Mouse (Mus musculus) regulatory T cell (primary cell): ENCODE results near the gene Cdk14.

Experiments
- in situ Hi-C: fragments of 300-600 bp; cut with MboI, MseI; formaldehyde crosslinking; loops from one replicate; pipeline ENCODE4 v1.15.1; 2025; ENCODE audit warnings: high pct_unique_total_duplicates

Gene Cdk14

DNA sequence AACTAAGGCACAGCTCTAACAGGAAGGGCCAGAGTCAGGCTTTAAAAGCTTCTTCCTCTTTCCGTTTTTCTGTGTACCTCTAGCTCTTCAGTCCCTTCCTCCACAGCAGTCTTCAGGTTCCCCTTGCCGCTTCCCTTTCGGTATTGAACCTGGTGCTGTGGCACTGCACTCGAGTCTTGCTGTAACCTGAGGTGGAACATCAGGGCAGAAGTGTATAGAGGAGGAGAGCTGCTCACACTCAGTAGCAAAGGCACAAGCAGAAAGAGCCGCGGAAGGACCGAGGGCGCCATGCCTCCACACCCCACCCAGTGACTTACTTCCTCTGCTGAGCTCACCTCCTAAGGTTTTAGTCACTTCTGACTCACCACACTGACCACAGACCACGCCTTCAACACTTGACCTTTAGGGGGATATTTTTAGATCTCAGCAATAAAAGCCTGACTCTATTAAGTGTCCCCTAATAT, at the start of gene Cdk14:
Cdk14 (minus strand) TSS at position 321 of the 464 bp plus-strand sequence.
- in situ Hi-C loops: no loop called here

DNA sequence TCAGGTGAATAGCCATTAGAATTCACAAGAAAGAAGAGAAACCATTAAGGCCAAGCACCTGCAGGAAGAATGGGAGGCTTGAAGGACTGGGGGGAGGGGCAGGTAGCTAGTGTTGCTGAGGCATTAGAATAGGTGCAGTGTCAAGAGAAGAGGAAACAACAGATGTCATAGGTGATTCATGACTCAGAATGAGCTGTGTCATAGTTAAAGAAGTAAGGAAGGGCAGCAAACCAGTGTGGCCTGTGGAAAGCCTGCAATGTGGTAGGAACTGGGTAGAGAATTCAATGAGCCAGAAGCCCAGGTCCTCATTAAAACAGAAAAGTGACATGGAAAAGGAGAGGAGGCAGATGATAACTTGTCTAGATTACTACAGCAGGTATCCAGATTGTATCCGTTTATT, 45.1 kb upstream of the Cdk14 start:
- in situ Hi-C loops: no loop called here

DNA sequence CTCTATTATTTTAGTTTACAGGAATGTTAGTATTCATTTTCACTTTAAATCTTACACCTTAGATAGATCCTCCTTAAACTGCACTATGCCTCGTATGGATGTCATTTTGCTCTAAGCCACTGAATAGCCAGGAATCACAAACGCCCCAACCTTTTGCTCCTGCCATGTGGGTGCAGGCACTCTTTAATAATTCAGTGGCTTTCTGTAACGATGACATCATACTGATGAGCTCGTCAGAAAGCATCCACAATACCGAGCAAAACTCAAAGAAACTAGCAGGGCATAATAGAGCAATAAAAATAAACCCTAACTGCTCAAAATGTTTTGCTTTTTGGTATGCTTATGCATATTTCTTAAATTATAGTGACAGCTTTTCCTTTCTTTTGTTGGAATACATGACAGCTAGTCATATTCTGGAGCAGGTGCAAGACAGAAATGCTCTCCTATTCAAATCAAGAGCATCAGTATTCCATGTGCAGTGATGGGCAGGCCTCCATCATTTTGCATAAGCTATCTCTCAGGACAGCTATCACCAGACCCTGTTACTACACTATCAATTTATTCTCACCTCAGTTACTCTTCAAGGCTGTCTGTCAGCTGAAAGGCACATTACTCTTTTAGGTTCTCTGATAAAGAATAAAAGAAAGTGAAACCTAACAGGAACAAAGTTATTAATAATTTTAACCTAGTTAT, 11.8 kb upstream of the Cdk14 start:
- in situ Hi-C loops: no loop called here

DNA sequence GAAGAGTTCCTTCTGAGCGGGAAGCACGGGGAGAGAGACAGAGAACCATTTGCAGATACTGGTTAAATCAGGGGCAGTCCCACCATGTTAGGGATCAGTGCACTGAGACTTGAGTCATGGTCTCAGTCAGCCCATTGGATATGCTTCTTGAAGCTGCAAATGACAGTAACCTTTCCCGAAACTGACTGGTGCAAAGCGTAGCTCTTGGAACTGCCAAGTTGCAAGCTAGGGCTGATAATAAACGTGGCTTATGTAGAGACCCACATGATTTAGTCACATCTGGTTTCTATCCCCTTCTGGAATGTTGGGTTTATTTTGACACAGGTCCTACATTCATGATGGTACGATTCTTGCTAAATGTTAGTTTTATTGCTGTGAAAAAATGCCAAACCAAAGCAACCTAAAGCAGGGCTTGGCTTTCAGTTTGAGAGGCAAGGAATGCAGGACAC, 3.6 kb upstream of the Cdk14 start:
- in situ Hi-C loops: no loop called here

DNA sequence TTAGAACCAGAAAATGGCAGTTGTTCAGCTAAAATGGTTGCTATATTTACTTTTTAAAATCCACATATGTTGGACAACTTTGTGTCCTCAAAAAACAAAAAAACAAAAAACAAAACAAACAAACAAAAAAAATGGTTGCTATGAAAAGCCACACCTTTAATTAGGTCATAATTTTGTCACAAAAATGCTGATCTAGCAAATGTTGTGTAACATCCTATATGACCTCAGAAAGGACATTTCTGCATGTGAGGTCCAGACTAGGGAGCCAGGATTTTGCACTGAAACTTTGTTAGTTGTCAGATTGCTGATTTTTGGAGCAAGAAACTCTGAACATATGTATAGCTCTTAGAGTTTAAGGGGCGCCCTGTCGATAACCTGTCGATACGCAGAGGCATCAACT, 3.0 kb upstream of the Cdk14 start:
- in situ Hi-C loops: no loop called here

DNA sequence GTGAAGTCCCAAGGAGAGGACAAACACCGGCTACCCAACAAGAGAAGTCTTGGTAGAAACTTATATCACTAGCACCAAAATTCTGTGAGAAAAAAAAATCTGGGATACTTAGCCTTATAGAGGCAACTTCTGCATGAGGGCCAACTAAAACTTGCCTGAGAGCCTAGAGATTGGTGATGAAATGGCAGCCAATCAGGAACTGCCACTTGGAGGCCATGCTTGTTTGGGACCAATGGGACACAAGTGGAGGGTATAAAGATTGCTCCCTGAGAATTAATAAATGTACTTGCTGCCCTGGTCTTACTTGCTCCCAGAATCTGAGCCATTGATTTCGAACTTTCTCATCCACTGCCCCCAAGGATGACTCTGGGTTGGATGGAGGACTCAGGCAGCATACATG, 1.3 kb upstream of the Cdk14 start:
- in situ Hi-C loops: no loop called here

DNA sequence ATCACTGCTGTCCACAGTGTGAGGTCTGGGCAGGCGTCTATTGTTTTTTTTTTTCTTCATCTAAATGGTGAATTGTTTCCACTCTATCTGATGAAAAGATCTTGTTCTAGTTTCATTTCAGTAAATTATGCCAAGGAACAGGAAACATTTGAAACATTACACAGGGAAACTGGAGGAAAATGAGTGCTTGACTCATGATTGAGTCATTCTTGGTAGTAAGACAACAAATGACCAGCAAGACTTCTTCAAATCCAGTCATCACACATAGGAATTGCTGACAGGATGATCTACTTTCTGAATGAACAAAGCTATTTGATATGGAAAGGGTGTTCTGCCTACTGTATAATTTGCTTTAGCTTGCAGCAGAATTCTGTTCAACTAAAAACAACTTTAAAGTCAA, 859 bp downstream of the Cdk14 start:
- in situ Hi-C loops: no loop called here

DNA sequence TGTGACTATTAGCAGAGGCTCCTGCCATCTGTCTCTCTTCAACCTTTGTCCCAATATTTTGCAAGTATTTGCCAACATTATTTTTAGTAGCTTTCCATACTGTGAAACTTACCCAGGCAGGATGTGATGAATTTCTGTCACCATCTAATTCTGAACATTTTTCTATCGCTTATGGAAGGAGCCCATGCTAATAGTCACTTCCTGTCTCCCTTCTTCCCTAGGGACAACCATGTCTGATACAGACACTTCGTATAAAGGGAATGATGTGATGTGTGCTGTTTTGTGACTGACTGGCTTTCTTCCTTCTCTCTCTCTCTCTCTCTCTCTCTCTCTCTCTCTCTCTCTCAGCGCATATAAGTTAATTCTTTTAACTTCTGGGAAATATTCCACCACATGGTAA, 5.3 kb downstream of the Cdk14 start:
- in situ Hi-C loops: no loop called here

DNA sequence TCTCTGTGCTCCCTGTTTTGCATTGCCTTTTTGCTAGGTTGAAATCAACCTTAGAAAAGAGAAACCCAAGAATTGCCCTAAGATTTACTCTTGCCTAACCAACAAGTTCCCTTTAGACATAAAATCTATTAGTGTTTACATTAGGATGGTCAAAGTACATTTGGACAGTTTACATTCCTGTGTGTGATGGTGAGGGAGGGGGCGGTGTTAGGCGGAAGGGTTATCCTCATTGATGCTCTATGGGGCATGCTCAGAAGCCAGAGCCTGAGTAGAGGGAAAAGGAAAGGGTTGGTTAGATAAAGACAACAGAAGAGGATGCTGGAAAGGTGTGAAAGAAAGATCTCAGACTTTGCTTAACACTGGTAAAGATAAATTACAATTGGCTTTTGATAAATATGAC, 8.2 kb downstream of the Cdk14 start:
- in situ Hi-C loops: no loop called here

DNA sequence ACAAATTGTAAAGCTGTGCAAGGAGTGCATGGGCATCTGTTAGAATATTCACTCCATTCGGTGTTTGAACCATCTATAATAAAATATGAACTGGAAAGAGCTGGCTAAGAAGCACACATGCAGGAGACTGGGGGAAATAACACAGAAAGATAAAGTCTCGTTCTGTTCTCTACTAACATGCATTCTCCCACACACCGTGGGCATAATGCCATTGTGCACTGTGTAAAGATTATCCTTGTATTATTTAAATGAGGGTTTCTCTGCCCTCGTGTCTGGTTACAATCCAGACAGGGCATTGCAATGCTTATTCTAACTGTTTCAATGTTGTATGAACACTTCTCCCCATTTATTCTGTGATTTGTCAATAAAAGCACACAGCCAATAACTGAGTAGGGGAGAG, 18.1 kb downstream of the Cdk14 start:
- in situ Hi-C loops: no loop called here

DNA sequence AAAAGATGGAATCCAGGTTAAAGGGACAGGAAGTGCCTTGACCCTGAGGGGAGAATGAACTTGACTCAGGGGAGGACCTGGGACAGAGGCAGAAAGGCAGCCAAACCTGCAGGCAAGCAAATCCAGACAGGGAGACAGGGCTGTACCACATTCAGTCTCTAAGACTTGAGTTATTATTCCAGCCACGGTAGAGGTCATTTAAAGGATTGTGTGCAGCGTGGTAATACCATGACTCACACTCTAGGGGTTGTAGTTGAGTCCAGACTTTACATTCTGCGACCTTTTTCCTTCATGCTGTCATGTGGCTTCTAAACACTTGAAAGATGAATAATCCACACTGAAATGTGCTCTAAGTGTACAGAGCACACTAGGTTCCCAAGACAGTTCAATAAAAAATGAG, 27.3 kb downstream of the Cdk14 start:
- in situ Hi-C loops: no loop called here

DNA sequence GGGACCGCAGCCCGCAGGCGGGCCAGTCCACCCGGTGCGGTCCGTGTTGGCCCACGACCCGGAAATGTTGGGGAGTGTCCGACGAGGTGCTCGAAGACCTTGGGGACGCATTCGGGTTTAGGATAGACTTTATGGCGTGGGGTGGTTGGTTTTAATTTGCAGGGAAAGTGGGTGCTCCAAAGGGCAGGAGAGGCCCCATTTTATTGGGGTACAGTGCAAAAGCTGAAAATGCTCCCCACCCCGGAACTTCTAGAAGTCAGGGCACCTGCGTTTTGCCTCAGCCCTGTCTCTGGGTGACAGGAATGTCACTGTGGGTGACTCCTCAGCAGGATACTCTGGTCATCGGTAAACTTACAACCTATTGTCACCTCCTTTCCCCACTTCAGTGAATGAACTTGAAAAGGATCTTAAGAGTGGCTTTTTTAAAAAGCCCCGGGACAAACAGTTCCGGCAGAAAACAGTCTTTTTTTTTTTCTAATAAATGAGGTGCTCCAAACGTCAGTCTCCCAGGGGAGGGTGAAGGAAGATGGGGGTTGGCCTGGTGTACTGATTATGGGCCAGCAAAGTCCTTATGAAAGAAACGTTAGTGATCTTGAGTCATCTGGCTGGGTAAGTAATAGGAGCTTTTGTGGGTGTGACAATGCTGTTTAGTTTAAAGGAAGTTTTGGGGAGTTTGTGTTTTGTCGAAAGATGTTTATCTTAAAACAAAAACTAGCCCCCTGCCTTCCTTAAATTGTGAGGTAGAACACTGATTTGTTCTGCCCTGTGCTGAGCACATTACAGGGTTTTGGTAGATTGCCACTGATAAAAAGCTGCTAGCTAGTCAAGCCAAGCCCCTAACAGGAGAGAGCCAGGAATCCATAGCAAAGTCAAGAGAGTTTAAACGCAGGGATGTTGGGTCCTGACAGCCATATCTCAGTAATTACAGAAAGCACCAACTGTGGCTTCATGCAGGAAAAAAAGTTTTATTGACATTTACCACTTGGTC, 39.1 kb downstream of the Cdk14 start:
- in situ Hi-C loops: no loop called here

DNA sequence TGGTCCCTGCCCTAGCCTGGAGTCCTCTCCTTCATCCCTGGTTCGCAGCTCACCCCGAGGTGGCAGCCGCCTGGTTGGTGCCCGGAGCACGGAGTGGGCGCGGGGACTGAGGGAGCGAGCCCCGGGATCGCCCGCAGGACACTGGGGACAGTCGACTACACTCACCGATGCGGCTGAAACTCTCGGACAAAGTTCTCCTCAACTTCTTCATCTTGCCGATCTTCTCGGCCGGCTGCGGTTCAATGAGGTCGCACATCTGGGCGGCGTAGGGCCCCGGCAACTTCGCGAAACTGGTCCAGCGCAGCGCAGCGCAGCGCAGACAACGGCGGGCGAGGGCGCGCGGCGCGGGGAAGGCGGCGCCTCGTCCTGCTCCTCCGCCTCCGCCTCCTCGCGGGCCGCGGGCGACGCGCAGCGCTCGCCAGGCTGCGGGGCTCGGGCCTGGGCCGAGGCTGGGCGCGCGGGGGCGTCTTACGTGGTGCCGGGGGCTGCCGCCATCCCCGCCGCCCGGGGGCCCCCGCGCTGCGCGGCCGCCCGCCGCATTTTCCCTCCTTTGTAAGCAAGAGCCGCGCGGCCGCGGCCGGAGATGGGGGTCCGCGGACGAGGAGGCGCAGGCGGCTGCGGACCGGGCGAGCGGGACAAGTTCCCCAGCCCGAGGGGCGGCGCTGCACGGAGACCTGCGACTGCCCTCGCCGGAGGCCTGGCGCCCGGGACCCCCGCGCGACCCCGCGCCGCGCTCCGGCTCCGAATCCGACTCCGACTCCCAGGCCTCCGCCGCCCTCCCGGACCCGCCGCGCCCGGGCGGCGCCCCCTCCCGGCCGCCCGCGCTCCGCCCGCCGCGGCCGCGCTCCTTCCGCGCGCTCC, 40.0 kb downstream of the Cdk14 start:
- in situ Hi-C loops: no loop called here

DNA sequence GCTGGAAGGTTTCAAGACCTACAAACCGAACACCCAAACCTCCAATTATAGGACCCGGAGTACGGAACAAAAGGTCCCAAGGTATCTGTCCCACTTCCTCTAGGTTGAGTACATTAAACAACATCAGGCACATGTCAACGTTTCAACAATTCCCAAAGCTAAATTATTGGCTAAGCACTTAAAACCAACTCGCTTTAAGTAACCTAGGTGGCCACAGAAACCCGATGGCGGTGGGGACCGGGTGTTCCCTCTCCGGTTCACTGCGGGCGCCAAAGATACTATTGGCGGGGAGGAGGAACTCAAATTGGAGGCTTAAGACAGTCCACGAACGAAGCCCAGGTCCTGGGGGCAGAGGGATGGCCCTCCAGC, 40.6 kb downstream of the Cdk14 start:
- in situ Hi-C loops: no loop called here

DNA sequence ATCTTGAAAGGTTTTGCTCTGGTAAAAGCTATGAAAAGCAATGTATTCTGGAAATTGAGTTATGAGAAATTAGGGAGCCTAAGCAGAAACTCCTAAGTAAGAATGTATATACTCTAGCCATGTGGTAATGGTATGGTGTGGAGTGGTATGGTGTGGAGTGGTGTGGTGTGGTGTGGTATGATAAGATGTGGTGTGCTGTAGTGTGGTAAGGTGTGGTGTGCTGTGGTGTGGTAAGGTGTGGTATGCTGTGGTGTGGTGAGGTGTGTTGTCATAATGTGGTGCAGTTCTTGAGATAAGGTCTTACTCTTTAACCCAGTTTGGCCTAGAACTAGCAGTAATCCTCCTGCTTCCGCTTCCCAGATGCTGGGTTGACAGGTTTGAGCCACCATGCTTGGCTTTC, 45.7 kb downstream of the Cdk14 start:
- in situ Hi-C loops: no loop called here

DNA sequence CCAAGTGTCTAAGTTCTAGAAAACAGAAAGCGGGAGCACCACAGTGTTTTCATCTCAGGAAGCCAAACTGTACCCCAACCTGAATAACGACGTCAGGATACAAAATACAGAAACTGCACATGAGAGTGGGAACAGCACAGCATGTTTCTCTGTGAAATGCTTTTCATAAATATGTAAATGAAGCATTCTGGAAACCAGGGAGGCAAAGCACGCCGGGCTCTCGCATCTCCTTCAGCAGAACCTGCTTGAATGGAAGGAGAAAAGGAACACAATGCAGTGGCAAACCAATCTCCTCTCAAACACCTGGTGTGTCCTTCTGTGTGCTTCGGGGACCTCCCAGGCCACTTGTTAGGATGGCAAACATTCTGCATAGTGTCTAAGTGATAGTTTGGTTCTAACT, 46.6 kb downstream of the Cdk14 start:
- in situ Hi-C loops: no loop called here

DNA sequence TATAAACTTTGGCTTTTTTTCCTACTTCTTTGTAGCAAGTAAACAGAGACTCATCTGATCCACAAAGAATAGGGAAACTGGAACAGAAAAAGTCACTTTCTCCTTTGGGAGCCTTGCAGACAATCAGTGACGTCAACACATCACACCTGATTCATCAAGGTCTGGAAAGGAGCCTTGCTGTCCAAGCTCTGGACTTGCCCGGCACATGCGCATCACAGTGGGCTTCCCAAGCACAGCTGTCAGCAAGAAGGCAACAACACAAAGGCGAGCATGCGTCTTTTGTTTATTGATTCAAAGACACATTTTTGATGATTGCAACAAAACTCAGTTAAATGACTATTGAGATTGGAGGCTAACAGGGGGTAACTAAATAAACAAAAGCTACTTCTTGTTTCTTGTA, 47.2 kb downstream of the Cdk14 start:
- in situ Hi-C loops: no loop called here

DNA sequence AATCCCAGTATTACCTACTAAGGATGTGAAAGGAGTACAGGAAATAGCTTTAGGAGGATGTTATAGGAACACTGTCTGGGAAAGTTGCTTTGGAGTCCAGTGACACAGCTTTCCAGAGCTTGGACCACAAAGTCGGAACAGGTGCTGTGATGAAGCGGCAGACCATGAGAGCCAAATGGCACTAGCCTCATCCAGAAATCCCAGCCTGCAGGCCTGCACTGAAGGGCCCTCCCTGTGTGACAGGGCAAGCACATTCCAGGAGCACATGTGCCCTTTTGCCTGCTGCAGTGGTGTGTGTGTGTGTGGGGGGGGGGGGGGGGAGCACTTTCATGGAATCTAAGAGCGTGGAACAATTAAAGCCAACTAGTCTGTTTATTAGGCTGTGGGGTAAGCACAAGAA, 47.8 kb downstream of the Cdk14 start:
- in situ Hi-C loops: no loop called here

DNA sequence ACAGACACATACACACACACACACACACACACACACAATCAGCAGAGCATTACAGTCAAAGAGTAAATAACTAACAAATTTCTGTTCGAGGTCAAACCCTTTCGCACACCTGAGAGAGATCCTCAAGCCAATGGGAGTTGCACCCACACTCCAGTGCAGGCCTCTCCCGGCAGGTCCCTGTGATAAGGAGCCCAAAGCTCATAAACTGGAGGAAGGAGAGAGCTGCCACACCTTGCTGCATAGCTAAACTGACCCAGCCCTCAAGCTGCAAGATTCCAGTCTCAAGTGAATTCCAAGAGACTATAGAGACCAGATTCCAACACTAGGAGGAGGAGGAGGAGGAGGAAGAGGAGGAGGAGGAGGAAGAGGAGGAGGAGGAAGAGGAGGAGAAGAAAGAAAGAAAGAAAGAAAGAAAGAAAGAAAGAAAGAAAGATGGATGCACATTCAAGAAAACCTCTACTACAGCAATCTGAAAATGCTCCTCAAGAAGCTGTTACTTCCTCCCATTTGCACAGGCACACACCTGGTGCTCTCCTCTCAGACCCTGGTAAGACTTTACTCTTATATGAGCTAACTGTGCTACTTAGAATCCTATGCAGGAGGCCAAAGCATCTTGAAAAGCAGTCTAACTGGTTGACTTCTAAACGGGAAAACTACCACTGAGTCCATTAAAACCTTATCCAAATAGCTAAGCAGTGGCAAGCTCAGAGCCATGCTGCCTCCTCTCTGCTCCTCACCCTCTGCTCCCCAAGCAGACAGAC, 49.6 kb downstream of the Cdk14 start:
- in situ Hi-C loops: no loop called here

DNA sequence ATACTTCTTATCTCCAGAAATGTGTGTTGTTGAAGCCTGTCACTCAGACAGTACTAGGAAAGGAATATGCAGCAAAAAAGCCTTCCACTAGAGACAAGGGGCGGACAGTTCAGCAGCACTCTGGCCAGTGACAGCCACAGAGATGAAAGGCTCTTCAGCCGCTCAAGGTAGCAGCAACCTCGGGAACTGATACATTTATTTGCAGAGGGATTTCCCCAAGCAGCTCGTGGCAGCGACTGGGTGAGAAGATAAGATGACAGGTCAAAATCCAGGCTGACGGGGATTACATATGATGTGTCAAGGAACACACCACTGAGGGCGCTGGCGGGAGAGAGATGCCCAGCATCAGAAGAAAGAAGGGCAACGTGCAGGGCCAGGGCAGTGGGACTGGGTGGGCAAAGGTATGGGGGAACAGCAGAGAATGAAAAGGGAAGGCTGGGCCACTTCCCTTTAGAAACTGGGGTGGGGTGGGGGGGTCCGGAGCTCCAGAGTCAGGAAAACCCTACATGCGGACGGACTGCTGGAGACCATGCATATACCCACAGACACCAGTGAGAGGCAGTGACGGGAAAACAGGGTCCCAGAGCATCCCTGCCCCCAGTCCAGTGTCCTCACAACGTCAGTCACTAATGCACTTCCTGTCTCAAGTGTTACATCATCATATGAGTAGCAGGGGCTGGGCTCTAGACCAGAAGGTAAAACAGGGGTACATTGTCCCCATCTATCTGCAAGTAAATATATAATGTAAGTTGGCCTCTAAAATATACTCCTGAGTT, 51.5 kb downstream of the Cdk14 start:
- in situ Hi-C loops: no loop called here
